Mouse (Mus musculus) E14TG2a.4 (cell line): ENCODE measurements around the gene Atp4a.

Experiments
- CTCF ChIP-seq: conservative IDR thresholded peaks from 2 replicates; pipeline ENCODE4 v1.5.1; 2014; ENCODE audit warnings: low read length
- NANOG ChIP-seq: IDR thresholded peaks from 2 replicates; pipeline ENCODE4 v1.6.1; 2014; ENCODE audit warnings: borderline replicate concordance, low read length, mixed read lengths
- POU5F1 ChIP-seq: IDR thresholded peaks from 2 replicates; pipeline ENCODE4 v1.6.1; 2014; ENCODE audit warnings: low read length, borderline replicate concordance

DNA sequence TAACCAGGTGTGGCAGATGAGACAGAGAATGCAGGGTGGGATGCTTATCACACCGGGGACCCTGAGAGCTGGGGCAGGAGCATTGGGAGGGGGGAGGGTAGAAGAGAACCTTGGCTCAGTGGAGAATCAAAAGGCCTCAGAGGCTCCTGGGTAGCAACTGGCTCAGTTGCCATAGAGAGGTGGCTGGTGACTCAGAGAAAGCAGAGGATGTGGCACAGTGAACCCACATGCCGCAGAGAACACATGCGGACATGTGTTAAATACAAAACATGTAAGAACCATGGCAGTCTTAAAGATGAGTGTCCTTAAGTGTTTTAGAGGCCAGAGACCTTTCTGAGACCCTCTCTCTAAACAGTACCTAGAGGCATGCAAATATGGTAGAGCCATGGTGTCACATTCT, 24.2 kb downstream of the Atp4a start:
- peak; percentile 27; the same call in 1 of the 2 replicates for TF ChIP-seq CTCF
- TF ChIP-seq NANOG: no peak
- no peak for TF ChIP-seq POU5F1
